Mouse (Mus musculus): ENCODE results near the gene Gm49337.

GRCm38 (mm10) chr4:116304551-116304950 is 131.4 kb downstream of the Gm49337 start:
- TF ChIP-seq CTCF (IDR thresholded peaks at IDR 0.05; ENCODE audit: insufficient read depth, low read depth, low read length) (no peak), POLR2A (IDR thresholded peaks at IDR 0.05; ENCODE audit: insufficient read depth, low read depth, low read length) (no peak)
